Mouse (Mus musculus): ENCODE data around the gene Chrna10.

Chrna10 gene

DNA sequence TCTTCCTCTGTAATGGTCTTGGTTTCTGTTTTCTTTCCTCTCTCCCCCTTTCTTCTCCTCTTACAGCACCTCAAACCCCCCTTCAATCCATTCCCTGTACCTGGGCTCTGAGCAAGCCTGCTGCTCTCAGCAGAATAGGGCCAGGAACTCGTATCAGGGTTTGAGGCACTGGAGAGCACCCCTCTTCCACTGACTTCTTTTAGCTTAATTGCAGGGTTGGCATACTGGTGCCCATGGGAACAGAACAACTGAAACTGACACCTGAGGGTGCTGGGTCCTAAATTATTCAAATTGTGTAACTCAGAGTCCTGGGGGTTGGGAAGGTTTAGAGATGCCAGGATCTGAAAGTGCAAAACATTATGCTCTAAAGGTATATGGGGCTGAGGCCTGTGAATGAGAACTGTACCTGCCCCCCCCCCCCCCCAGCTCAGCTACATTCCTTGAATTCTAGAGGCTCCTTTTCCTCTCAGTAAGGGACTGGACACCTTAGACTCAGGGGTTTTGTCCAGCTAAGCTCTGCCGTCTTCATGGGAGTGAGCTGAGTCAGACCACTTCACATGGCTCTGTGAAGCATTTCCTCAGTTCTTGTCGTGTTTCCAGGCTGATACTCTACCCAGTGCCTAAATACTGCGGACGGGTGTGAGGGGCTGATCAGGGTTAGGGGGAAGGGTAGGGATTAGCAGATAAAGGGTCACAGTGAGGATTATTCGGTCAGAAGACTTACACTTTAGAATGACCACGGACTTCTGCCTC is at the start of gene Chrna10:
TSS of gene Chrna10 (minus strand) at position 250 of the 753 bp plus-strand sequence.
- no peak for DNase-seq

- DNase-seq: no peak
Observed at GRCm38 (mm10) chr7:102153691-102154090, 37.1 kb upstream of the Chrna10 start.

- DNase-seq: no peak
Observed at GRCm38 (mm10) chr7:102137898-102138297, 21.3 kb upstream of the Chrna10 start.

- DNase-seq: peak in 1 of 2 experiments; percentile 38
Observed at GRCm38 (mm10) chr7:102137464-102137863, 20.8 kb upstream of the Chrna10 start.

DNA sequence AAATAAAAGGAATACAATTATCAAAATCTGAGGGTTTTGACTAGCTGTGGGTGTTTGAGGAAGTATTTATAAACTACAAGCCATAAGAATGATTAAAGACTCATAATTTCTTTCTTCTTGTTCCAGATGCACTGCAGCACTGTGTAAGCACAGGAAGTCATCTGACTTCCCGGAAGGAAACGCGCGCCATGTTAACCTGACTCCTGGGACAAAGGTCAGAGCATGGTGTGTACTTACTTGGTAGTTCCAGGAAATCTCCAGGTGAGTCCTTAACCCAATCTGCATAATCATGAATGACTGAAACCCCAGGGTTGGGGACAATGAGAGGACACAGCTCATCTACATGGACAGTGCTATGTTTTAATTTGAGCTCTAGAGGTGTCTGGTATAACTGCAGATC is 15.8 kb upstream of the Chrna10 start:
- peak; percentile 18 to 42 for DNase-seq

DNA sequence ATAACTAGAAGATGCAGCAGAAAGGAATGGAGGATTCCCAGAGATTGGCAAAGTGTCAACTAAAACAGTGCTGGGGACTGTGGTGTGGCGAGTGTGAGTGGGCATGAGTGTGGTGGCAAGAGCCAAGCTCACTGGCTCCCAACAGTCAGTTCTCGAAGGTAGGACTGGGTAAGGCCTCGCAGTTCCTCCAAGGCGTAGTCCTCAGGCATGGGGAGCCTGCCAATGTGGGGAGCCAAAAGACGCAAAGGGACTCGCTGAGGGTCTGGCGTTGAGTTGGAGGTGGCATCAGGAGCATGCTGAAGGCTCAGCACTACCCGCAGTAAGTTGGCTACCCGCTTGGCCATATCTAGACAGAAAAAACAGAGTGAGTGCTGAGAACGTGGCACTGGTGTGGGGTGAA is 3.7 kb upstream of the Chrna10 start:
- no peak for DNase-seq

GRCm38 (mm10) chr7:102117382-102117781 is 754 bp upstream of the Chrna10 start:
- no peak for DNase-seq

DNA sequence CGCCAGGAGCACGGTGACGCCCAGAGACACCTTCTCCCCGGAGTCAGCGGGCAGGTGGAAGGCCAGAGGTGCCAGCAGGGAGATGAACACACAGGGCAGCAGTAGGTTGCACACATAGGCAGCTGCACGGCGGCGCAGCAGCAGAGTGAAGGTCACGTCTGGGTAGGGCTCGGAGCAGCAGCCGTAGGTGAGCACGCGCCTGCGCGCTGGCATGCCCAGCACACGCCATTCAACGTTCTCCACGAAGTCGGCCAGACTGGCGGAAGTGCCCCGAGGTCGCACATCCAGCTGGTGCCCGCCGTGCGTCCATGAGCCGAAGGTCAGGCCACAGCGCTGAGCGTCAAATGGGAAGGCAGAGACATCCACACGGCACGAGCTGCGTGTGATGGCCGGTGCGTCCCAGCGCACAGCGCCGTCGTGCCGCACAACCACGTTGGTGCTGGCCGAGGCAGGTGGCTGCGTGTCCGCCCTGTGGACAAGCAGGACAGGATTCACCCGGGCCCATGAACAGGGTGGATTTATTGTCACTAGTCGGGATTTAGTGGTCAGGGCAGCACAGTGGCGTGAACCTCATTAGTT is 3.4 kb downstream of the Chrna10 start:
- DNase-seq: peak in 1 of 2 experiments; percentile 21

- peak in 1 of 2 experiments; percentile 8 for DNase-seq
Observed at GRCm38 (mm10) chr7:102109746-102110145, 6.9 kb downstream of the Chrna10 start.

- peak in 1 of 2 experiments; percentile 12 for DNase-seq
Observed at GRCm38 (mm10) chr7:102109171-102109570, 7.5 kb downstream of the Chrna10 start, which contains the start of gene Art5. Art5 (minus strand) TSS chr7:102109489.

DNA sequence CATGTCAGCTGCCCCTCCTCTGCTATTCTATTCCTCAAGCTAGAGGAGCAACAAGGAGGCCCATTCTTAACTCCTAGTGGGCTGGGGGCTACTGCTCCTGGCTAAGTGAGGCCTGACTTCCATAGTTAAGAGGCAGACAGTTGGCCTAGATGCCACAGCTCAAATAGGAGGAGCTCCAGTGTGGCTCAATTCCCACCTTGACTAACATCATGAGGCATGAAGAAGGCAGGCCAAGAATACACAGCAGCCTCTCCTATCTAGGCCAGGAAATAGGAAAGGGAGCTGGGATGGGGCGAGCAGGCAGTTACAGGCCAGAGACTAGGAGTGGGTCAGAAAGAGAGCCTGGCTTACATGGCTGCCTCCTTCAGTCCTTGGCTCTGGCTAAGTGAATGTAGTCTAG is 8.4 kb downstream of the Chrna10 start:
- no peak for DNase-seq

- peak; percentile 38 to 50 for DNase-seq
Observed at GRCm38 (mm10) chr7:102106700-102107141, 9.9 kb downstream of the Chrna10 start.

DNA sequence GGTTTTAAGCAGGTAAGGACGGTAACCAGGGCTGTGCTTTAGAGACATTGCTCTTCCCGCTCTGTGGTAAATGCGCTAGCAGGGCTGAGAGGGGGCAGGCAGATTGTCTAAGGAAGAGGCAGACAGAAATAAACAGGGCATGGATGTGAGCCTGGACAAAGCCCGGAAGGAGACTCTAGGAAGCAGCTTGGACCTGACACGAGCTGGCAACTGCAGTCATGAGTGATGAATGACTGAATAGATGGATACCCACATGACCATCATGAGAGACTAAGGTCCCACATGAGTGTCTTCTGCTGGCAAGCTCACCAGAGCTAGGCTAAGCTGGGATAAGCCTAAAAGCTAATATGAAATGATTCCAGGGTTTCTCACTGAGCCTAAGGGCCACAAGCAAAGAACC is 12.5 kb downstream of the Chrna10 start:
- DNase-seq: peak; percentile 29 to 62

DNA sequence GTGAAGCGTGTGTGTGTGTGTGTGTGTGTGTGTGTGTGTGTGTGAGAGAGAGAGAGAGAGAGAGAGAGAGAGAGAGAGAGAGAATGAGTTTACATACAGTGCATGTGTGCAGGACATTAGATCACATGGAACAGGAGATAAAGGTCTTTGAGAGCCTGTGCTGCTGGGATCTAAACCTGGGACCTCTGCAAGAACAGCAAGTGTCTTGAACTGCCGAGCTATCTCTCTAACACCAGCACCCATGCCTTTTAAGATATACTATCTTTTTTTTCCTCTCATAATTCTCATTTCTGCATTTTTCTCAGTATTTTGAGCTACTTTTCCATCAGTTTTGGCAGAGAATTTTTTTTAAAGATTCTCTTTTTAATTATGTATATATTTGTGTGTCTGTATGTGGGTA is 13.1 kb downstream of the Chrna10 start:
- DNase-seq: no peak

DNA sequence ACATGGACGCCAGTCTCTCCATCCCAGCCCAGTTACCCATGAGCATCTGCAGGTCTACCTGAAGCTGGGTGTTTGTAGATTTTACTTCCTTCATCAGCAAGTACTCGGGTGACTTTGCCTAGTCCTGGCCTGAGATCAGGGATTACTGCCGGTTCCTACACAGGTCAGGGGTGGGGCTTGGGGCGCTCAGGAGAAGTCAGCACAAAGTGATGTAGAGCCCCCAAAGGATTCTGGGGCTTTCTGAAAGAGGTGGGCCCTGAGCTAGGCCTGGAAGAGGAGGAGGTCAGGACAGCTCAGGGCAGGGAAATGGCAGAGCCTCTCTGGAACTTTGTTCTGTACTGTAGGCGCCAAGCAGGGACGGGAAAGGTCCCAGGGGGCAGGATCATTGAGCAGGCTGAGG is 13.9 kb downstream of the Chrna10 start:
- DNase-seq: no peak

GRCm38 (mm10) chr7:102102241-102102640 is 14.4 kb downstream of the Chrna10 start:
- no peak for DNase-seq

DNA sequence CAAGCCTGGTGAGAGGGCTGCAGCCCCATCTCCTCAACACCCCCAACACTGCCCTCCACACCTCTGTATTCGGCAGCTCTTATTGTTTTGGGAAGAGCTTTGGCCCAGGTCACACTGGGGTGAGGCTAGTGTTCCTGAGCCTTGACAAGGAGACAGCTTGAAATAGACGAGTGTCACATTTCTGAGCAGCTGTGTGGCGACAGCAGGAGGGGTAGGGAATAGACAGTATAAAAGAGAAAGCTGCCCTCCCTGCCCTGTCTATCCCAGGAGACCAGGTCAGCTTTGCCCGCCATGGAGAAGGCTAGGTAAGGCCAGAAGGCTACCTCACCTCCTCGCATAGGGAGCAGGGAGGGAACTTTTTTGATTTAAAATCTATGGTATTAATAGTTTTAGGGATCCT is 15.1 kb downstream of the Chrna10 start, which contains the start of gene Art1:
TSS of gene Art1 (plus strand) at position 257 of the 400 bp plus-strand sequence.
- no peak for DNase-seq

- DNase-seq: no peak
Observed at GRCm38 (mm10) chr7:102100868-102101267, 15.8 kb downstream of the Chrna10 start.

GRCm38 (mm10) chr7:102099760-102100661 is 16.6 kb downstream of the Chrna10 start:
- peak; percentile 58 to 64 for DNase-seq

- DNase-seq: no peak
Observed at GRCm38 (mm10) chr7:102087336-102087735, 29.3 kb downstream of the Chrna10 start.

- no peak for DNase-seq
Observed at GRCm38 (mm10) chr7:102084041-102084696, 32.5 kb downstream of the Chrna10 start.

GRCm38 (mm10) chr7:102082816-102083215 is 33.8 kb downstream of the Chrna10 start, which contains the start of gene Trpc2:
Trpc2 (plus strand) TSS chr7:102083116.
- no peak for DNase-seq

Data from lung, postnatal 4 days (tissue).